Mouse (Mus musculus) liver, adult 2 months (tissue): ENCODE measurements around the gene Olig1. TPM values are rescaled to one million over a fixed set of nuclear protein-coding genes. Genes with fewer than 3 reads are reported as not detected.
"Not testable (repeated sequence)": the region's sequence is repeated elsewhere in the genome, so short reads cannot be mapped to it uniquely, and the experiment has no call there.

Experiments used
- DNase-seq: peaks from one replicate; pipeline ENCODE4 v3.0.0-alpha.2; 2011; ENCODE audit warnings: low read depth, low spot score; ENCODE audit errors: extremely low read depth
- H3K27ac ChIP-seq: fragments of 200-500 bp; replicated peaks from 2 replicates; pipeline ENCODE4 v1.5.1; 2012; ENCODE audit warnings: low read depth, mild to moderate bottlenecking, control low read depth, inconsistent platforms, low read length; ENCODE audit not compliant: insufficient read depth
- H3K27me3 ChIP-seq: fragments of 200-500 bp; 2 replicates; pipeline ENCODE4 v1.6.1; 2012; ENCODE audit warnings: mild to moderate bottlenecking, moderate library complexity, low read length, inconsistent platforms; ENCODE audit not compliant: control insufficient read depth, insufficient read depth
- H3K36me3 ChIP-seq: fragments of 200-500 bp; 2 replicates; pipeline ENCODE4 v1.6.1; 2012; ENCODE audit warnings: low read length, inconsistent platforms; ENCODE audit not compliant: control insufficient read depth, insufficient read depth
- H3K4me1 ChIP-seq: fragments of 200-500 bp; 2 replicates; pipeline ENCODE4 v1.6.1; 2011; ENCODE audit warnings: low read length; ENCODE audit not compliant: control insufficient read depth, insufficient read depth
- H3K4me3 ChIP-seq: fragments of 200-500 bp; 2 replicates; pipeline ENCODE4 v1.5.1; 2011; ENCODE audit warnings: low read depth, mild to moderate bottlenecking, control low read depth, low read length, moderate library complexity; ENCODE audit not compliant: insufficient read depth
- H3K79me2 ChIP-seq: fragments of 200-500 bp; 2 replicates; pipeline ENCODE4 v1.6.1; 2012; ENCODE audit warnings: inconsistent platforms, mild to moderate bottlenecking, low read length, moderate library complexity; ENCODE audit not compliant: control insufficient read depth, insufficient read depth
- H3K9ac ChIP-seq: fragments of 200-500 bp; 2 replicates; pipeline ENCODE4 v1.6.1; 2012; ENCODE audit warnings: low read depth, mild to moderate bottlenecking, control low read depth, inconsistent platforms, low read length
- CTCF ChIP-seq: fragments of 200-500 bp; IDR thresholded peaks from 2 replicates; pipeline ENCODE4 v1.5.1; 2011; ENCODE audit warnings: low read depth, low read length, control low read depth
- POLR2A ChIP-seq: fragments of 200-500 bp; IDR thresholded peaks from 2 replicates; pipeline ENCODE4 v1.6.1; 2011; ENCODE audit warnings: low read length, control low read depth; ENCODE audit not compliant: insufficient read depth; ENCODE audit errors: extremely low read depth
- WGBS: fragments of 180-500 bp; shearing (Covaris S2); methylation state at CpG from one replicate; pipeline ENCODE4 v1.1.7; 2018; 5-methylcytosine and 5-hydroxymethylcytosine counted together
- polyA plus RNA-seq: library from polyadenylated mRNA; depleted of rRNA; stranded (reverse); fragments of >200 nt; gene quantifications from 2 replicates; pipeline ENCODE4 v1.2.3, GENCODE M21; 2012
- total RNA-seq: library from RNA; depleted of rRNA; stranded (reverse); fragments of >200 nt; gene quantifications from 2 replicates; pipeline ENCODE4 v1.2.3, GENCODE M21; 2014

Gene Olig1
- total and polyA plus RNA-seq, 2 experiments = 0.55 to 2.1 TPM

GRCm38 (mm10) chr16:91233241-91233944 lies 36.2 kb upstream of the Olig1 start:
- no peak overlapping the region for H3K9ac ChIP-seq
- no peak for DNase-seq
- 55% methylated on average over 11 of the region's 11 CpGs for WGBS
- peaks cover 3% of the 10 kb centered on the region; the same call in 1 of the 2 replicates for H3K4me1 ChIP-seq
- H3K27ac ChIP-seq = no peak overlapping the region
- TF ChIP-seq CTCF (no peak), POLR2A (no peak)
- H3K4me3 ChIP-seq = no peak overlapping the region
- no peaks in the 10 kb centered on the region for H3K79me2 ChIP-seq
- H3K36me3 ChIP-seq = no peaks in the 10 kb centered on the region
- H3K27me3 ChIP-seq = peaks cover 9% of the 10 kb centered on the region; the same call in 1 of the 2 replicates

DNA sequence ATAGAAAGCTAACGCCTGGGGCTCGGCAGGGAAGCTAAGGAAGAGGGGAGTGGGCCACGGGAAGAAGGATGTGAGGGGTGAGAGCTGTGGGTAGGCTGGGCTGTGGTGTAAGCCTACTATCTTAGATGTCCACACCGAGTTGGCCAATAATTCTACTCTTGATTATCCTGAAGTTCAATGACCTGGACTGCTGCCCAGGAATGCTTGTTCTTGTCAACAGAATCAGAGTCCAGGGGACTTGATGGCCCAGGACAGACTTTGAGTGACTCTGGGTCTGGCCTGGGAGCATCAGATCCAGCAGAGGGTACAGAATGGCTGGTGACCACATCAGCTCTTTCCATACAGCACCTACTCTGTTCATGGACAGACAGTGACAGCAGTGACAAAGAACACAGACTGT lies 30.5 kb upstream of the Olig1 start:
- Histone ChIP-seq H3K9ac (no peak overlapping the region), H3K27me3 (no peaks in the 10 kb centered on the region), H3K4me3 (no peak overlapping the region), H3K36me3 (no peaks in the 10 kb centered on the region), H3K4me1 (peaks cover 6% of the 10 kb centered on the region), H3K79me2 (no peaks in the 10 kb centered on the region), H3K27ac (no peak overlapping the region)
- DNase-seq = peak; percentile 99
- TF ChIP-seq POLR2A (no peak), CTCF (no peak)
- 13% methylated on average over 4 of the region's 4 CpGs for WGBS

GRCm38 (mm10) chr16:91246292-91246691 lies 23.3 kb upstream of the Olig1 start:
- H3K9ac ChIP-seq = no peak overlapping the region
- 84% methylated on average over 9 of the region's 9 CpGs for WGBS
- no peak overlapping the region for H3K27ac ChIP-seq
- H3K36me3 ChIP-seq = no peaks in the 10 kb centered on the region
- no peak overlapping the region for H3K4me3 ChIP-seq
- H3K27me3 ChIP-seq = no peaks in the 10 kb centered on the region
- no peaks in the 10 kb centered on the region for H3K79me2 ChIP-seq
- no peaks in the 10 kb centered on the region for H3K4me1 ChIP-seq
- TF ChIP-seq POLR2A (no peak), CTCF (no peak)
- DNase-seq = no peak

DNA sequence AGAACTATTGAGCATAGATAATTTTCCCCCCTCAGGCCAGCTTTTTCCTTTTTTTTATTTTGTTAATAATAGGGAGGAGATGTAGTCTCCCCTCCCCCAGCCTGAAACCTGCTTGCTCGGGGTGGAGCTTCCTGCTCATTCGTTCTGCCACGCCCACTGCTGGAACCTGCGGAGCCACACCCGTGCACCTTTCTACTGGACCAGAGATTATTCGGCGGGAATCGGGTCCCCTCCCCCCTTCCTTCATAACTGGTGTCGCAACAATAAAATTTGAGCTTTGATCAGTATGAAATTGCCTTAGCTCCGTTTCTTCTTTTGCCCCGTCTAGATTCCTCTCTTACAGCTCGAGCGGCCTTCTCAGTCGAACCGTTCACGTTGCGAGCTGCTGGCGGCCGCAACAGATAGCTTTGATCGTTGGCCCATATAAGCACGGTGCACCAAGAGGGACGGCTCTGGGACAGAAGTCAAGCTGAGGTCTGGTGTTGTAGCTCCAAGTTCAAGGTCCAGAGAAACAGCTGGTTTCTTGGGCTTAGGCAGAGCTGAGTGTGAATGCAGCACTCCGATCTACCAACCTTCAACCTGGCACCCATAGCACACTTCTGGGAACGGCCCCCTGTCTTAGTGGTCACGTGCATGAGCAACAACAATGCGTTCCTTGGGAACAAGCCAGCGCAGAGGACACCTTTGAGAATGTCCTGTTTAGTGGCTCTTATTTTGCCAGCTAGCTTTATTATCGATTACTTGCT lies 14.0 kb upstream of the Olig1 start:
- Histone ChIP-seq H3K4me3 (peak overlapping the region; percentile 40; the same call in 1 of the 2 replicates), H3K9ac (0 out of 2 replicates have a peak overlapping the region, but pooled peaks have one; percentile 18), H3K27ac (peak overlapping the region; percentile 77)
- WGBS = 17% methylated on average over 21 of the region's 28 CpGs
- peak; percentile 93 for DNase-seq
- H3K4me1 ChIP-seq, H3K79me2 ChIP-seq, H3K36me3 ChIP-seq, H3K27me3 ChIP-seq: not testable (repeated sequence)

DNA sequence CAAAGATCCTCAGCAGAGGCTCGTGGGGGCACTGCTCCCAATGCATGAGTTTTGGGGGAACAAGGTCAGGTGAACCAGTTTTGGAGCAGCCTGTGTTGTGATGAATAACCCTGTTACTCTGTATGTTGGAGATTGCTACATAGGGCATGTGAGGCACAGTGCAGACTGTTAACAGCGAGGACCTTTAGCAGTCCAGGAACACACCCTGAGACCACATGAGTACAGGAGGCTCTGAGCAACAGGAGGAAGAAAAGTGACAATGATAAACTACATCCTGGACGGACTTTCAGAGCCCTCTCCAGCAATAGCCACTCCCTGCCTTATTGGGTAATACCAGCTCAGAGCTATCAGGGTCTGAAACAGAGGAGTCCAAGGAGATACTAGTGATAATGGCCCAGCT lies 10.6 kb upstream of the Olig1 start:
- Histone ChIP-seq H3K79me2 (no peaks in the 10 kb centered on the region), H3K4me3 (no peak overlapping the region), H3K27me3 (no peaks in the 10 kb centered on the region), H3K4me1 (peaks cover 2% of the 10 kb centered on the region; the same call in 1 of the 2 replicates), H3K9ac (no peak overlapping the region), H3K36me3 (no peaks in the 10 kb centered on the region), H3K27ac (no peak overlapping the region)
- WGBS = 69% methylated on average over 3 of the region's 3 CpGs
- TF ChIP-seq POLR2A = no peak
- TF ChIP-seq CTCF = no peak
- DNase-seq = no peak

DNA sequence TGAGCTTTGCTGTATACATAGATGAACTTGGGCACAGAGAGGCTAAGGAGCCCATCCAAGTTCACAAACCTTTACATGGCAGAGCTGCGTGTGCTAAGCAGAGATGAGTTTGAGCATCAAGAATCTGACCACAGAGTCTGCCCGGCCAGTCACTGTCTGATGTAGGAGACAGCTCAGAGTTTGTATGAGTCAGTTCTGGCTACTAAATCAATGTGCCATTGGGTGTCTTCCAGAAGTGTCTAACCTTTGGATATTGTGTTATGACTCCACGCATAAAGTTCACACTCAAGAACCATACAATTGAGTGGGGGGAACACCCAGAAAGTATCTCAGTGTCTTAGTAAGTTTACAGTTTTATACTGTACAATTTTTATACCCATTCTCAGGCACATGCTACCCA lies 8.7 kb upstream of the Olig1 start:
- H3K9ac ChIP-seq = no peak overlapping the region
- H3K4me3 ChIP-seq = no peak overlapping the region
- peak; percentile 52 for DNase-seq
- TF ChIP-seq CTCF = no peak
- no peak for TF ChIP-seq POLR2A
- H3K27me3 ChIP-seq = no peaks in the 10 kb centered on the region
- no peaks in the 10 kb centered on the region for H3K36me3 ChIP-seq
- H3K4me1 ChIP-seq = peaks cover under 1% of the 10 kb centered on the region; the same call in 1 of the 2 replicates
- H3K27ac ChIP-seq = no peak overlapping the region
- no peaks in the 10 kb centered on the region for H3K79me2 ChIP-seq
- 55% methylated on average over 3 of the region's 3 CpGs for WGBS
